Mouse (Mus musculus) CD4-positive, CD25-positive, alpha-beta regulatory T cell (primary cell): Measurements from ENCODE around the gene Arsa. TPM values are rescaled to one million over a fixed set of nuclear protein-coding genes. Genes with fewer than 3 reads are reported as not detected.

Experiments used
- polyA plus RNA-seq: library from polyadenylated mRNA; unstranded; fragments of 100-300 nt; shearing (Covaris generic); gene quantifications from one replicate; pipeline ENCODE4 v1.2.1, GENCODE M21; 2017

Arsa gene
- 23.2 TPM for polyA plus RNA-seq

DNA sequence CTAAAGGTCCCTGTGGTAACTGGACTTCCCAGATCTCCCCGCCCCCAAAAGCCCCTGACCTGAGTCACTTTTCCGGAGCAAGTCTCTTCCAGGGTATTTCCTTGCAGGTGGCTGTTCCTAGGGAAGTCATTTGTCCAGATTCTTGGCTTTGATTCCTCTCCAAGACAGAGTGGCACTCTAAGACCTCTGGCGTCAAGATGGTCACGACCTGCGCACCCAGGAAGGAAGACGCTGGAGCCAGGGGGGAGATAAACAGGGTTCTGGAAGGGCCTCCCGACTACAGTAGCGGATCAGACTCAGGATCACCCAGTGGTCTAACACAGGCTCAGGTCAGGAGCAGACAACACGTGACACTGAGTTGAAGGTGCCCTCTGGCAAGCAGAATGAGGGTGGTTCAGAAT, at the start of gene Arsa:
Arsa (minus strand) TSS at position 335 of the 401 bp plus-strand sequence.

DNA sequence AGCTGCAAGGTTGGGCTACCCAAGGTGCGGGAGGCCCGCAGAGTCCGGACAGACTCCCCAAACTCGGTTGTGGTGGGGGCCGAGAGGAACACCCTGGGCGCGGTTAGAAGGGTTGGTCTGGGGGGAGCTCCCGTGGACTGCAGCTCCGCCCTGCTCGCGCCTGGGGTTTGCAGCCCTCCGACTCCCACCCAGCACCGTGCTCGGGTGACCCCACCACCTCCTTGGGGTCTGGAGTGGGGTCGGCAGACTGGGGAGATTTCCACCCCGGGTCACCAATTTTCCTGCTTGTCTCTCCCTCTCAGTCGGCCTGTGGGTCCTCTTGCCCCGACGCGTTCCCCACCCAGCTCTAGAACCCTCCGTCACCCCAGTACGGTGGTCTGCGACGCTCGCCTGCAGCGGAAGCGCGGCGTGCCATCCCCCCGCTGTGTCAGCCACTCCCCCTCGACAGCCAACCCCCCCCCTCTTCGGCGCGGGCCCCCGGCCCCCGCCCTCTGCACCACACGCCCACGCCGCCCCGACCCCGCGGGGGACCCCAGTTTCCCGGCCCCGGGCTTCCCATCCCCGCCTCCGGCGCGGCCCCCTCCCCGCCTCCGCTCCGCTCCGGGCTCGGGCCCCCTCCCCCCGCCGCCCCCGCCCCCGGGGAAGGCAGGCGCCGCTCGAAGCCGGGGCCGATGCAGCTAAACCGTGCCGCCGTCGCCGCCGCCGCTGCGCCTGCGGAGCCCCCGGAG, 21.9 kb upstream of the Arsa start, which contains the start of gene Shank3:
Shank3 (plus strand) TSS at position 663 of the 728 bp plus-strand sequence.

DNA sequence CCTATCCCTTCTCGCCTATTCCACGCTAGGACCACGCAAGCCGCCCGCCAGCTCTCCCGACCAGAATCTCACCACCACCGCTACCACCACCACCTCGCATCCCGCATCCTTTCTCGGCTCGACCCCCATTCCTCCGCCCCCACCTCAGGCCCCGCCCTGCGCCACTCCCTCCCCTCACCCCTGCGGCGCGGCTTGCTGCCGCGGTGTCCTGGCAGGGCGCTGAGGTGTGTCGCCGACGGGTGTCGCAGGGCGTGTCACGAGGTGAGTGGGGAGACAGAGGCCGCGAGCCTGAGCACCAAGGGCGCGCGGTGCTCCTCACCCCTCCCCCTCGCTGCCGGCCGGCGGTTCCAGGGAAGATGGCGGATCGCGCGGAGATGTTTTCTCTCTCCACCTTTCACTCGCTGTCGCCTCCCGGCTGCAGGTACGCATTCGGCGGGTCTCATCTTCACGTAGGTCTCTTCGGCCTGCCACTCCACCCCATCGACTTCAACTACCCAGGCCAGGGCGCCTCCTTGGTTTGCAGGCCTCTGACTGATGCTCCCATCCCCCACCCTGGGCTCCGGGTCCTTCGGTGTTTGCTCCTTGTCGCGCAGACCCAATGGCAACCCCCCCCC, 23.3 kb downstream of the Arsa start, which contains the start of gene Mapk8ip2:
Mapk8ip2 (plus strand) TSS at position 49 of the 614 bp plus-strand sequence.

DNA sequence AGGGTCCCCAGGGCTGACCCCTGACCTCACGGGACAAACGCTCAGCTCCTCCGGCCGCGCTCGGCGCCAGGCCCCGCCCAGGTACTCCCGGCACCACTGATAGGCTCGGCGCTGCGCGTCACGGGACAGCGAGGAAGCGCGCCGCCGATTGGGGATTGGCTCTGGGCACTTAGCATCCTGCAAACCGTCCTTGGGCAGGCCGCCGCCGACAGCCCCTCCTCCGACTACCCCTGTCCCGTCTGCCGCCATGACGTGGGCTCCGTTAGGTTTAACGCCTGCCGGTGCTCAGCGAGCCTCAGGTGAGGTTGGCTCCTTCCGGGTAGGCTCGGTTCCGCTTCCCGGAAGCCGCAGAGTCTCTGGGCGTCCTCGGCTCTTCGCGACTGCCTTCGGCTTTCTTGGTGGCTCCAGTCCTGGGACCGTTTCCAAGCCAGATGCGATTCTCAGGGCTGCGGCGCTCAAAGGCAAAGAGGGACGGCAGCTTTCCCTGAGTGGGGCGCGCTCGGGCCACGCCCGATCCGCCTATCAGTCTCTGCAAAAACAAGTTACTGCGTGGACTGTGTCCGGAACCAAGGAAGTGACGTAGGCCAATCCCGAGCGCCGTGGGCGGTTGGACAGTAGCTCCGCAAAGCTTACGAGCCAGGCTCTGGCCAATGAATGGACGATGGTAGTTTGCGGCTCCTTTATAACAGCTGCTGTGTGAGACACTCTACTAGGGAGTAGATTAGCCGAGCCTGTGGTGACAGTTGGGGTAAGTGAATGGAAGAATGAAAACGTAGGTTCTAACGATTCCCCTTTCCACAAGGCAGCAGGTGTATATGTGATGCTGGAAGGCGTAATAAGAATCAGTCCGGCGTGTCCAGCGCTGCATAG, 47.6 kb downstream of the Arsa start, which contains the start of the genes C730034F03Rik, Gm44502 and Chkb:
C730034F03Rik (plus strand) TSS at position 238 of the 870 bp plus-strand sequence.
Gm44502 (minus strand) TSS at position 345 of the 870 bp plus-strand sequence.
Chkb (minus strand) TSS at position 557 of the 870 bp plus-strand sequence.

DNA sequence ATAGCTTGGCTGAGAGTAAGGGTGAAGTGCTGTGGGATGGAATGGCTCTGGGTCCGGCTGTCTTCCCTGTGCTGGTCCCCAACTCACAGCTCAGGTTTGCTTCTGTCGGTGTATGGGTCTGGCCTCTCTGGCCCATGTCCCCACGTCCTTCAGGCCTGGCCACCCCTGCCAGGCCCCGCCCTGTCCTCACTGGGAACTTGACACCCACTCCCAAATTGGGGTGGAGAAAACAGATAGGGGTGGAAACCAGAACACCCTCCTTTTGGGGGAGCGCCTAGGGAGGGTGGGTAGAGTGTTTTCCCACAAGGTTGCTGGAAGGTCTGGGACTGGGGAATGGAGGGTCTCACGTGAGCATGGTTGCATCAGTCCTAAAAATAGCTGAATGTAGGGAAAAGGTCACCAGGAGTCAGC, 51.5 kb downstream of the Arsa start, which contains the start of gene Cpt1b:
Cpt1b (minus strand) TSS at position 153 of the 411 bp plus-strand sequence.

Other genes starting within 250 kb of the Arsa start
- gene Sbf1, start 162.1 kb downstream of the Arsa start, polyA plus RNA-seq: 226 TPM
- not detected for gene Adm2, start 154.7 kb downstream of the Arsa start, polyA plus RNA-seq
- gene Miox, start 143.0 kb downstream of the Arsa start, polyA plus RNA-seq: not detected
- 61.9 TPM for gene Lmf2, start 121.8 kb downstream of the Arsa start, polyA plus RNA-seq
- gene Ncaph2, start 121.7 kb downstream of the Arsa start, polyA plus RNA-seq: 177 TPM
- 13.1 TPM for gene Sco2, start 103.6 kb downstream of the Arsa start, polyA plus RNA-seq
- gene Tymp, start 100.4 kb downstream of the Arsa start, polyA plus RNA-seq: 2.2 TPM
- gene Odf3b, start 98.1 kb downstream of the Arsa start, polyA plus RNA-seq: 1.4 TPM
- gene Klhdc7b, start 92.5 kb downstream of the Arsa start, polyA plus RNA-seq: 0.08 TPM
- not detected for gene Syce3, start 66.9 kb downstream of the Arsa start, polyA plus RNA-seq
- 0.36 TPM for gene Cpt1b, start 51.6 kb downstream of the Arsa start, polyA plus RNA-seq
- 6.5 TPM for gene C730034F03Rik, start 47.8 kb downstream of the Arsa start, polyA plus RNA-seq
- gene Gm44502, start 47.7 kb downstream of the Arsa start, polyA plus RNA-seq: not detected
- 119 TPM for gene Chkb, start 47.5 kb downstream of the Arsa start, polyA plus RNA-seq
- gene Mapk8ip2, start 23.5 kb downstream of the Arsa start, polyA plus RNA-seq: 0.19 TPM
- gene Shank3, start 22.2 kb upstream of the Arsa start, polyA plus RNA-seq: not detected
- gene Acr, start 90.9 kb upstream of the Arsa start, polyA plus RNA-seq: not detected
- 1.9 TPM for gene Rabl2, start 114.5 kb upstream of the Arsa start, polyA plus RNA-seq